Mouse (Mus musculus) liver, adult (tissue): ENCODE data around the gene Fen1.

ENCODE experiments used
- GATA4 ChIP-seq: IDR thresholded peaks from 2 replicates; pipeline ENCODE4 v1.6.1; 2014; ENCODE audit warnings: mild to moderate bottlenecking, low read length; ENCODE audit not compliant: insufficient replicate concordance

Gene Fen1

GRCm38 (mm10) chr19:10224637-10225453, 20.9 kb upstream of the Fen1 start:
- no peak for TF ChIP-seq GATA4

- TF ChIP-seq GATA4, result no peak
Observed at GRCm38 (mm10) chr19:10223561-10223960, 19.6 kb upstream of the Fen1 start.

- TF ChIP-seq GATA4, result no peak
Observed at GRCm38 (mm10) chr19:10222656-10223055, 18.7 kb upstream of the Fen1 start.

GRCm38 (mm10) chr19:10221585-10221984, 17.6 kb upstream of the Fen1 start:
- TF ChIP-seq GATA4, result no peak

- no peak for TF ChIP-seq GATA4
Observed at GRCm38 (mm10) chr19:10219593-10219992, 15.6 kb upstream of the Fen1 start.

GRCm38 (mm10) chr19:10219108-10219507, 15.1 kb upstream of the Fen1 start:
- no peak for TF ChIP-seq GATA4

GRCm38 (mm10) chr19:10216101-10216500, 12.1 kb upstream of the Fen1 start:
- no peak for TF ChIP-seq GATA4

- no peak for TF ChIP-seq GATA4
Observed at GRCm38 (mm10) chr19:10213796-10214471, 10.0 kb upstream of the Fen1 start.

- TF ChIP-seq GATA4, result no peak
Observed at GRCm38 (mm10) chr19:10210885-10211284, 6.9 kb upstream of the Fen1 start.

- TF ChIP-seq GATA4, result no peak
Observed at GRCm38 (mm10) chr19:10208851-10209250, 4.9 kb upstream of the Fen1 start.

- TF ChIP-seq GATA4, result no peak
Observed at GRCm38 (mm10) chr19:10205051-10205450, 1.1 kb upstream of the Fen1 start.

- TF ChIP-seq GATA4, result no peak
Observed at GRCm38 (mm10) chr19:10204616-10205001, 640 bp upstream of the Fen1 start.

- TF ChIP-seq GATA4, result no peak
Observed at GRCm38 (mm10) chr19:10203146-10203847, 672 bp downstream of the Fen1 start.

GRCm38 (mm10) chr19:10198723-10199122, 5.2 kb downstream of the Fen1 start:
- TF ChIP-seq GATA4, result no peak

- TF ChIP-seq GATA4, result no peak
Observed at GRCm38 (mm10) chr19:10198286-10198685, 5.7 kb downstream of the Fen1 start.

- TF ChIP-seq GATA4, result no peak
Observed at GRCm38 (mm10) chr19:10197130-10197529, 6.8 kb downstream of the Fen1 start.
